Mouse (Mus musculus): Measurements from ENCODE around the gene Lgi1. TPM values are rescaled to one million over a fixed set of nuclear protein-coding genes. Genes with fewer than 3 reads are reported as not detected.

The Lgi1 gene
- polyA plus RNA-seq, 1 experiment from 2014 or later, result 1.6 TPM

- Histone ChIP-seq H3K4me1 (replicated peaks; ENCODE audit: insufficient read depth, low read length) (no peaks in the 10 kb centered on the region), H3K36me3 (ENCODE audit: insufficient read depth, low read length) (no peaks in the 10 kb centered on the region), H3K9me3 (replicated peaks; ENCODE audit: low read length) (no peaks in the 10 kb centered on the region), H3K4me3 (replicated peaks; ENCODE audit: low read depth, low read length) (no peak overlapping the region), H3K4me2 (ENCODE audit: low read length) (no peak overlapping the region), H3K27me3 (ENCODE audit: insufficient read depth, low read length) (no peaks in the 10 kb centered on the region), H3K9ac (ENCODE audit: low read depth, low read length) (no peak overlapping the region), H3K27ac (no peak overlapping the region)
- ATAC-seq (replicated peaks; ENCODE audit: low FRiP score, low read depth), result no peak
- DNase-seq (ENCODE audit: low spot score), result peak; percentile 26
- TF ChIP-seq CTCF (IDR thresholded peaks at IDR 0.05; ENCODE audit: low read depth), result no peak
- WGBS, result 36% methylated on average over 9 of the region's 9 CpGs
Observed at GRCm38 (mm10) chr19:38357956-38358623, 93.8 kb downstream of the Lgi1 start.

GRCm38 (mm10) chr19:38359287-38359686 lies 95.0 kb downstream of the Lgi1 start:
- ATAC-seq (replicated peaks; ENCODE audit: low FRiP score, low read depth), result no peak
- H3K4me1 ChIP-seq (replicated peaks; ENCODE audit: insufficient read depth, low read length), result 0 out of 2 replicates have a peak, but pooled peaks cover 5% of the 10 kb centered on the region
- H3K27ac ChIP-seq, result no peak overlapping the region
- DNase-seq (ENCODE audit: low spot score), result no peak
- no peak overlapping the region for H3K4me2 ChIP-seq (ENCODE audit: low read length)
- H3K4me3 ChIP-seq (replicated peaks; ENCODE audit: low read depth, low read length), result no peak overlapping the region
- H3K9me3 ChIP-seq (replicated peaks; ENCODE audit: low read length), result no peaks in the 10 kb centered on the region
- no peak for TF ChIP-seq CTCF (IDR thresholded peaks at IDR 0.05; ENCODE audit: low read depth)
- H3K36me3 ChIP-seq (ENCODE audit: insufficient read depth, low read length), result no peaks in the 10 kb centered on the region
- whole genome bisulfite sequencing, result 71% methylated on average over 1 of the region's 1 CpGs
- no peak overlapping the region for H3K9ac ChIP-seq (ENCODE audit: low read depth, low read length)
- H3K27me3 ChIP-seq (ENCODE audit: insufficient read depth, low read length), result no peaks in the 10 kb centered on the region

Other genes with a start within 250 kb of the Lgi1 start
- gene Myof, start 221.0 kb upstream of the Lgi1 start, polyA plus RNA-seq (2015; fragmentation: Nextera tagmentation; extraction: Ambion mirVana), result 28.0 and 28.1 TPM in 2 replicates
- 13.8 and 15.5 TPM in 2 replicates for gene Cep55, start 209.5 kb upstream of the Lgi1 start, polyA plus RNA-seq (2015; fragmentation: Nextera tagmentation; extraction: Ambion mirVana)
- gene Ffar4, start 167.5 kb upstream of the Lgi1 start, polyA plus RNA-seq (2015; fragmentation: Nextera tagmentation; extraction: Ambion mirVana), result 2.0 and 2.6 TPM in 2 replicates
- 9.7 and 11.5 TPM in 2 replicates for gene Rbp4, start 139.3 kb upstream of the Lgi1 start, polyA plus RNA-seq (2015; fragmentation: Nextera tagmentation; extraction: Ambion mirVana)
- gene Pde6c, start 131.8 kb upstream of the Lgi1 start, polyA plus RNA-seq (2015; fragmentation: Nextera tagmentation; extraction: Ambion mirVana), result 0.15 and 0.16 TPM in 2 replicates
- gene Fra10ac1, start 40.4 kb upstream of the Lgi1 start, polyA plus RNA-seq (2015; fragmentation: Nextera tagmentation; extraction: Ambion mirVana), result 36.5 and 37.6 TPM in 2 replicates
- 8.7 and 8.8 TPM in 2 replicates for gene Slc35g1, start 131.4 kb downstream of the Lgi1 start, polyA plus RNA-seq (2015; fragmentation: Nextera tagmentation; extraction: Ambion mirVana)
- 2.5 and 3.9 TPM in 2 replicates for gene Plce1, start 216.6 kb downstream of the Lgi1 start, polyA plus RNA-seq (2015; fragmentation: Nextera tagmentation; extraction: Ambion mirVana)